Mouse (Mus musculus): ENCODE measurements around the gene Ublcp1. TPM values are rescaled to one million over a fixed set of nuclear protein-coding genes. Genes with fewer than 3 reads are reported as not detected.

Gene Ublcp1
- polyA plus RNA-seq, 1 experiment from 2014 or later: 55.3 TPM

DNA sequence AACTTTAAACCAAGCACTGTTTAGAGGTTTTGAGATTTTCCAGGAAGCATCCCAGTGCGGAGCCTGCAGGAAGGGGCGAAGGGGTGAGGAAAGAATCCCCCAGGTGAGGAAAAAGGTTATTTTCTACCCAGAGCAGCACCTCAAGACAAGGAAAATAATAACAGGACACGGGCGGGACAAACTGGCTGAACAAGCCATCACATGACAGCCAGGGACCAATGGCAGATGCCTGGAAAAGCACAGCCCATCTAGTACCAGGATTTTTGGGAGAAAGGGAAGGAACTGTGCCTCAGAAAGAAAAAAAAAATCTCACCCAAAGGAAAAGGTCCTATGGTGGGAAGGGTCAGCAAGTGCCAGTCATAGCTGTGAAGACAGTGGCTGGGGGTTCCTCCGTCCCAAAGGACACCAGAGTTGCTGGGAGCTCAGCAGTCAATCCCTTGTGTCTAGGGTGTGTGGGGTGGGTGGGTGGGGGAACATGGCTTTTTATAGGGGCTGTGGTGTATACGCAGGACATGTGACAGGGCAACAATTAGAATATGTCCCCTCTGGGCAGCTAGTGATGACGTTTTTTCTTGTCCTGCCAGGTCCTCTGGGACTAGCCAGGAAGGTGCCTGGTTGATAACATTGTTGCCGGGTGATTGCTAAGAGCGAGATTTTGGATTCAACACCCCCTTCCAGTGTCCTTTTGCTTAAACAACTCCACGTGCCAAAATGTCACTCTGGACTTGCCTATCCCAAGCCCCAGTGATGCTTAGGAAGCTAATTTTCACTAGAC lies 47.8 kb downstream of the Ublcp1 start:
- no peak for DNase-seq (ENCODE audit: low spot score)

DNA sequence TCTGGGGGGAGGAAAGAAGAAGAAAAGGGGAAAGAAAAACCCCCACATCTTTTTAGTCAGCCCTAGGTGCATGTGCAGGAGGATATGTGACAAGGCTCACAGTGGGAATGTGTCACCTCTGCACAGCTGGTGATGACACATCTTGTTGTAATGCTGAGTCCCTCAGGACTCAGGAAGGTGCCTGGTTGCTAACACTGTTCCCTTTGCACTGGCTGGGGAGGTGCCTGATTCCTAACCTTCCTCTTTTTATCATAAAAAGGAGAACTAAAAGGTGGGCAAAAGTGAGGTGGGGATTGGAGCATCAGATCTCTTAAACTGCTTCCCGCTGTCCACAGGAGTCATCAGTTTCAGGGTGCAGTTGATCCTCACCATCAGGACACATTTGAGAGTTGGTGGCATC lies 52.9 kb downstream of the Ublcp1 start:
- no peak for DNase-seq (ENCODE audit: low spot score)

DNA sequence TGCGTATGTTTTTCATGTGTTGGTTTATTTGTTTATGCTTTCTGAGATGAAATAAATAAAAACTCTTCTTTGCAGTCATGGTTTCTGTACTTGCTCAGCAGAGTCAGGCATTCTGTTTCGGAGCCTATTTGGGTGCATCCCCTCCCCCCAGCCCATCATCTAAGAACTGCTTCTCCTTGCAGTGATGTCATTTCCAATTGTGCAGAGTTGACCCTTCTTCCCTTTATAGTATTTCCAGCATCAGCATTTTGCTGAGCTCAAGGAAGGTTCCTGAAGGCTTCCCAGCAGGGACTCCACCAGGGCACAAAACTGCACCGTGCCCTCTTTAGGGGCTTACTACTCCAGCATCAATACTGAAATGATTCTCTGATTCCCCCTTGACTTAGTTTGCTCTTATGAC lies 55.7 kb downstream of the Ublcp1 start:
- DNase-seq (ENCODE audit: low spot score): no peak

DNA sequence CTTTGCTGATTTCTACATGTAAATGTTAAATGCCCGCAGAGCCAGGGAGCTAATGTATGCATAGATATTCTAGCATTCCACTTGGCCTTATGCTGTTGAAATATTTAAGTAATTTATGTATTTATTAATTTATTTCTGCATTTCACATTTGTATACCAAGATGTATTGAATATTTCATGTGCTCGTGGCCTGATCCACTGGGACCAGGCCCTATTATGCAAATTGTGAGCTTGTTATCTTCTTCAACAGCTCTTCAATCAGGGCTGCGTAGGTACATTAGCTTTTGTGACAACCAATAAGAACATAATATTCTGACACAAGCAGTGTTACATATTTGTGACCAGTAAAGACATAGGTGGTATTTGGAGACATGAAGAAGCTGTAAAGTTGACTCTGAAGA lies 56.9 kb downstream of the Ublcp1 start:
- no peak for DNase-seq (ENCODE audit: low spot score)

DNA sequence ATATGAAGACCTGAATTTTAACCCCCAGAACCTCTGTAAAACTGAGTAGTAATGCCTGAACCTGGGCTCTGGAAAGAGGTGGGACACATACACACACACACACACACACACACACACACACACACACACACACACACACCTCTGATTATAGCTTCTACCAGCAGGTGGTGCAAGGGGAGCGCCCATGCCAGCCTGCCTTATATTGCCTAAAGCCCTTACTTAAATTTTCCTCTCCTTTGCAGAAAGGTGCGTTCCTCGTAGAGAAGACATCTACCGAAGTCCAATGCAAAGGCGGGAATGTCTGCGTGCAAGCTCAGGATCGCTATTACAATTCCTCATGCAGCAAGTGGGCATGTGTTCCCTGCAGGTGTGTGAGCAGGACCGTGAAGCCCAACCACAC lies 58.0 kb downstream of the Ublcp1 start:
- DNase-seq (ENCODE audit: low spot score): peak; percentile 41

DNA sequence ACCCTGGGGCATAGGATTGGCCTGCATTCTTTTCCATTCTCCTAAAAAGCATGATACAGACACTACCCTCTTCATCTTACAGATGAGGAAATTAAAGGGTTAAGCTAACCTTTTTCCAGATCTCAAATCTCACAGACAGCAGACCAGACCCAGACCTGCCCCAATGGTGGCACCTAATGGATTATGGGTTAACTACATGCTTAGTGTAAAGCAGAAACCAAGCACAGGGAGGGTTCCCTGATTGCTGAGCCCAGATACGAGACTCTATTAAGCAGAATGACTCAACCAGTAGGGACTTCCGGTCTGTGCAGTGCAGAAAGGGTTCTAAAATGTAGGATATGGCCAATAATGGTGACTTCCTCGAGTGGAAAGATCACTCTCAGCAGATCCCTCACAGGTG lies 59.9 kb downstream of the Ublcp1 start:
- DNase-seq (ENCODE audit: low spot score): no peak

DNA sequence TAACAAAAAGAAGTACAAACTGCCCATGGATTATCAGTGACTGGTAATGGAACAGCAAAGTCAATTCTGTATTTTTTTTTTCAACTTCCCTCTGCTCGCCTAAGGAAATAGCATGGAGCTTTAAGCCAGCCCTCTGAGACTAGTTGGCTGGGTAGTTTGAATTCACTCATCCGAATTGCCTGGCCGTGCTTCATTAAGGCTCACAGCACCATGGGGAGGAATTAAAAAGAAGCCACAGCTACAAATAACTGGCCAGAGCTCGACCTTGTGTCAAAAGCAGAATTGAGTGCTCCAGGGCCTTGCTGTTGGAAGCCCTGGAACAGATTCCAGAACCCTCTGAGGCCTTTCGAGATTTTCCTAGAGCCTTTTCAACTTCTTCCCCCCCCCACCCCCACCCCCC lies 61.7 kb downstream of the Ublcp1 start:
- no peak for DNase-seq (ENCODE audit: low spot score)

DNA sequence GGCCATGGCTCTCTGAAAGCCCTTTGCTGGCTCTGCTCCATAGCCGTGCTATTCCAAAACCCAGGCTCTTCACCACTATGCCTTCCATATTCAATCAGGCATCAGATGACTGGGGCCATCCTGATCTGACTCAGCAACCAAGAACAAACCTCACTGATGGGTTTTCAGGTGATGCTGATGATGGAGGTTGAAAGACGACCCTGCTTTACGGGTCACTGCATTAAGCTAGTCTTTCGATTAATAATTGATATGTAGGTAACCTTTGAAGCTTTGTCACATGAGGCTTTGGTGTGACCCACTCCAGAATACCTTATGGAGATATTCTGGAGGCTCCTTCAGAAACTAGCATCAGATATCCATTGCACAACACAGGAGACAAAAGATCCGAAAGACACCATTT lies 63.8 kb downstream of the Ublcp1 start:
- DNase-seq (ENCODE audit: low spot score): no peak

DNA sequence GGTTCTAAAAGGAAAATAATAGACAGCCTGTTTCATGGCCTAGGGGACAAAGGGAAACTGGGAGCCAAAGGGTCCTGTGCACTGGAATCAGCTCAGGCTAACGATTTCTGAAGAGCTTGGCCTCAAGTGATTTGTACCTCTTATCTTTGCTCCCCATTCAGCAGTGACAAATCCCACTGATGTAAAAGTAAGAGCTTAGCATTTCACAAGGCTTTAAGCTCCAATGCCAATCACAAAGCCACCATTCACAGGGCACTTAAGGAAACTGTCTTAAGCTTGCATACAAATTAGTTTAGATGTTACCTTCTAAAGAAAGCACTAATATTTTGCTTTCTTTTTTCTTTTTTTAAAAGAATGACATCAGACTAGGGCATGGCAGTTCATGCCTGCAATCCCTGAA lies 64.3 kb downstream of the Ublcp1 start:
- DNase-seq (ENCODE audit: low spot score): no peak

DNA sequence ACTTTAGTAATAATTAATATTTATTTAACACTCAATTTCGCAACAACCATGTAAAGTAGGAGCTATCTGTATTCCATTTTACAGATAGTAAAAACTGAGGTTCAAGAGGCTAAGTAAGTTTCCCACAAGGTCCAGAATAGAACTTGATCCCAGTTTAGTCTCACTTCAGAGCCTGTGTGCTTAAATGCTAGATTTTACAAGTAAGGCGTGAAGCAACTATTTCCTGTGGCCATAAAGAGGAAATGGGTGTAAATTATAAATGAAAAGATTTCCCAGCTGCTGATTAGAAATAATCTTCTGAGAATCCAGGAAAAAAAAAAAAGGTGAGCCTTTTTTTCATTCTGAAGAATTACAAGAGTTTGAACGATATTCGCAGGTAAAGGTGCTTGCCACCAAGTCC lies 65.2 kb downstream of the Ublcp1 start:
- no peak for DNase-seq (ENCODE audit: low spot score)

Small RNAs within 50 kb of the gene (microRNA-seq; reads per million reads assigned to microRNA genes)
- gene Gm22121 (ENCODE audit: borderline number of aligned reads): not detected

Other genes starting within 250 kb of the Ublcp1 start
- gene Il12b, start 70.4 kb downstream of the Ublcp1 start, polyA plus RNA-seq (2015; fragmentation: Nextera tagmentation; extraction: Ambion mirVana): 3.6 and 3.8 TPM in 2 replicates
- 115 and 120 TPM in 2 replicates for gene Rnf145, start 48.5 kb upstream of the Ublcp1 start, polyA plus RNA-seq (2015; fragmentation: Nextera tagmentation; extraction: Ambion mirVana)
- gene Ebf1, start 146.8 kb upstream of the Ublcp1 start, polyA plus RNA-seq (2015; fragmentation: Nextera tagmentation; extraction: Ambion mirVana): 3.9 and 4.1 TPM in 2 replicates